Mouse (Mus musculus): ENCODE measurements around the gene Rrad.

Gene Rrad

DNA sequence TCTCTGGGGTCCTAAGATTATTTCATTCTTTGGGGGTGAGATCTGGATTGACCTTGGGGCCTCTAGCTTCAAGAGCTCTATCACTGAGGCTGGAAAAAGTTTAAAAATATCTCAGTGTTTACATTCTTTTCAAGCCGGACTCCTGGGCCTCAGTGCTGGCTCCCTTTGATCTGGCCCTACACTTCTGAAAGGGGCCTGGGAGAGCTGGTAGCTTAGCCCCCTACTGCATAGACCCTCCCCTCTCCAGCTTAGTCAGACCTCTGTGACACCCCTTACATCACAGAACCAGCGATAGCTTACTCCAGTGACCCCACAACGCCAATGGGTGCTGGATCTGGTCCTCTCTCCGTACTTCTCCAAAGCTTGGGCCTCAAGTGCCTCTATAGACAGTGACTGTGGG, 19.5 kb downstream of the Rrad start:
- no peak for DNase-seq

DNA sequence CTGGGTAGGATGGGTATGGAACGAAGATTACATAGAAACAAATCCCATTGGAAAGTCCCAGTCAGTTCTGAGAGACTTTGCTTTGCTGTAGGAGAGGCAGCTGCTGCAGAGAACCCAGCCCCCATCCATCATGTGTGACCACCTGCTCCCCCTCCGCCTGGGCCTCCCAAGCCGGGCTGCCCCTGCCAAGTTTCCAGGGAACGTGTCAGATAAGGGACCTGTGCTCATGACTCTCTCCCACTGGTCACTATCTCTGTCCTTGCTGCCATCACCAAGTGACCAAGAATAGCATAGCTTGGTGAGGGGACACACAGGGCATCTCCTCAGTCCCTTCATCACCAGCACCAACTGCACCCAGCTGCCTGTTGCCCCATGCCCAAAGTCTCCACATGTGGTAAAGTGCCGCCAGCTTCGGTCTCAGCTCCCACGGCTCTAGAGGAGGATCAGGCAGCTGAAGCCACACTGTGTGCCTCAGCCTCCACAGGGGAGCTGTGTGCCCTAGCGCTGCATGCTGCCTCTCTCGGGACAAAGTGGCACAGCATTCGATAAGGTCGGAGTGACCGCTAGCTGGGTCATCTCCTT, 20.9 kb downstream of the Rrad start:
- DNase-seq: no peak

GRCm38 (mm10) chr8:104609222-104609621, 21.9 kb downstream of the Rrad start:
- DNase-seq: no peak

GRCm38 (mm10) chr8:104607944-104608343, 23.2 kb downstream of the Rrad start:
- no peak for DNase-seq

GRCm38 (mm10) chr8:104606329-104606728, 24.8 kb downstream of the Rrad start:
- no peak for DNase-seq

DNA sequence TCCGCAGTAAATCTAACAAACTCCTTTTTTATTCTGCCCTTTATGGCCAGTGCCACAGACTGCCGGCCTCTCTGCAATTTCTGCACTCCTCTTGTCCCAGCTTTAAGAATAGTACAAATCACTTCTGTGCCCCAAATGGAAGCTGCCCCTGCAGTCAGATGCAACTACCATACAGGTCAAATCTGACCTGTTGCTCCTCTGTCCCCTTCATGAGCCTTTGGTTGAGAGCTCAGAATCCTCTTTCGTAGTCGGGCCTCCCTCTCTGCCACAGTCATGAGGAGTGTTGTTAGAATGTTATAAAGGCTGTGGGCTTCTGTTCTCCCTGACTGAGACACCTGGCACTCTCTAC, 27.9 kb downstream of the Rrad start:
- DNase-seq: no peak

DNA sequence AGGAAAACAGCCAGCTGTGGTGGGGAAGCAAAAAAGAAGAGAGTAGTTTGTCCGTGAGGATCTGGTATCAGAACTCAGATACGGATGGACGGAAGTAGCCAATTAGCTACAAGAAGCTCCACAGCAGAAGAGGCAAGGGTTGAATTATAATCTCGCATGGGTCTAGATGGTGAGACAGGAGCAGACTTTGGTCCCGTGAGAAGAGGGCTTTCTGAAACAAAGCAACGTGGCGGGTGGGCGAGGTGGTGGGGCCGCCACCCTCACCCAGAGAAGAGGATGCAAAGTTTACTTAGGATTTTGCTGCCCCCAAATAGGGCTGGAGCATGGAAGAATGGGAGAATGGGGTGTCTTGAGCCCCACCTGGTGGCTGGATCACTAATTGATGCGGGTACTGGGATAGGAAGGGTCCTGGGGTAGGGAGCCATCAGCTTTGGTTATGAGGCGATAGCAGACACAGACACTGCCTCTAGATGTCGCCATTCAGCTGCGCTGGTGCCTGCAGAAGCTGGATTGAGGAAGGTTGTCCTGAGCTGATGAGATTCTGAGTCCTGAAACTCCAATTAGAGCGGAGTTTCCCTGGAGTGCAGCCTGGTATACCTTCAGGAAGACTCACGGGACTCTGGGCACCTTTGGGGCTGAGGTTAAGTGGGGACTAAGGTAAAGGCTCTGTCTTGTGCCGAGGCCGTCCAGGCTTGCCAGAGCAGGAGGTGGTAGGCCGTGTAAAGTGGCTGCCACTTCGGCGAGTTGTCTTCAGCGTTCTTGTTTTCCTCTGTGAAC, 28.5 kb downstream of the Rrad start:
- peak; percentile 84 for DNase-seq

- no peak for DNase-seq
Measured at GRCm38 (mm10) chr8:104601941-104602371, 29.2 kb downstream of the Rrad start.

DNA sequence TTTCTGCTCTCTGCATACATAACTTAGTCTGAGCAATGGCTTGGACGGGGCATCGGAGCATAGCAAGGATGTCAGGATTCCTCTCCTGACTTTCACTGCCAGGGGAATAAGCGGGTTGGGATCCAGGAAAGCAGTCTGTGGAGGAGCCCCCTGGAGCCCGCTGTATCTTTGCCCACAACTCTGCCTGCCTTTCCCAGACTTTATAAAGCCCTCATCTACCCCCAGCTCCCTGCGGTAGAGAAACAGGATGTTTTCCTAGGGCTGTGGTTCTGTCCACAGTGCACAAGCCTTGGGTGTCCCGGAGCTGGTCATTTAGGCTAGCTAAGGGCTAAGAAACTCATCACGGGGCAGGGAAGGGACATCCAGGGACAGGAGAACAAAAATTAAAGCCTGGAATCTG, 29.7 kb downstream of the Rrad start:
- DNase-seq: no peak

DNA sequence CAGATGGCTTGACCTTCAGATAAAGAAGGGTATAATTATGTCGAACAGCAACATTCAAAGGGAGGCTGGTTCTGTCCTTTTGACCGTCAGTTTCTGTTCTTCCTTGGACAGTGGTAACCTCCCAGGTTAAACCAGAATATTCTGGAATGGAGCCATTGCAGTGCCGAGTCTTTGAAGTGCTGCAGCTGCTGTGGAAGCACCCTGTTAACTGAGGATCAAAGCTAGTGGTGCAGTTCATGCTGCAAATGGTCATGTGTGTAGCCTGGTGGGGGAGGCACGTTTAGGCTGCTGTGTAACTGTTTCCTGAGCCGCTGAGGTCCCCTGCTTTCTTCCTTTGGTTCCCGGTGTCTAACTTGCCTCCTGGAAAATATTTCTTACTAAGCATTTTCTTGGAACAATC, 32.6 kb downstream of the Rrad start:
- DNase-seq: no peak

DNA sequence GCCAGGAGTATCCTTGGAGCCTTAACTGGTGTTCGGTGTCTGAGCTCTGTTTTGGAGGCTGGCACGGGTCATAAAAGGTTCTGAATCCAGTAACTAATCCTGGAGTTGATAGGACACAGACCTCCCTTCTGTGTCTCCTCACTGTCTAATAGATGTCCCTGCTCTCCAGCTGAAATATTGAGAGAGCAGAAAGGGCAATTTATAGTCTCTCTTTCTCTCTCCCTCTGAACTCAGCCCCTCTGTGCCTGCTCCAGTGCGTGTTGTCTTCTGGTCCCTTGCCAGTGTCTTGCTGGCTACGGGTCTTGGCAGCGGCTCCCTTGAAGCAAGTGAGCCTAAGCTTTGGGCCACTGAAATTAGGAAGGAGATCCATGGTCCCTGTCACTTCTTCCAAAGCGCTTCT, 33.5 kb downstream of the Rrad start:
- DNase-seq: no peak

- DNase-seq: no peak
Measured at GRCm38 (mm10) chr8:104595773-104596536, 35.2 kb downstream of the Rrad start.

GRCm38 (mm10) chr8:104594611-104595362, 36.3 kb downstream of the Rrad start:
- DNase-seq: no peak

- DNase-seq: no peak
Measured at GRCm38 (mm10) chr8:104593536-104594325, 37.4 kb downstream of the Rrad start.

- DNase-seq: no peak
Measured at GRCm38 (mm10) chr8:104592566-104592965, 38.6 kb downstream of the Rrad start.

DNA sequence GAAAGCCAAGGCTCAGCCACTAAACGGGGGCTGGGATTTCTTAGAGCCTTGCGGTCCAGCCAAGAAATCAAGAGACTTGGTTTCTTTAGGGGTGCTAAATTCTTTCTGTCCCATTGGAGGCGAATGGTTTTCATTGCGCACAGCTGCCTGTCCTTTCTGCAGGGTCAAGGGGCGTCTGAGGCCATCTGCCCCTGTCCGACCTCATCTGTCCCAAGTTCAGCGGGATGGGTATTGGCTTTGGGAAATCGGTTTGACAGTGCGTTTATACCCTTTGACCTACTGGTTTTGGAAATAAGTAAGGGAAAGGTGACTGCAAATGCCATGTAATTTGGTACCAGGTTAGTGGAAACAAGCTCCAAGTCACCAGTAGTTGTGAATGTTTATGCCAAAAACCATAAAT, 39.3 kb downstream of the Rrad start:
- DNase-seq: no peak

GRCm38 (mm10) chr8:104591133-104591834, 39.8 kb downstream of the Rrad start, which contains the start of gene Pdp2:
Gene Pdp2, plus strand, starts transcription at chr8:104591451.
- DNase-seq: peak; percentile 93

GRCm38 (mm10) chr8:104590284-104590683, 40.8 kb downstream of the Rrad start:
- DNase-seq: no peak

- DNase-seq: no peak
Measured at GRCm38 (mm10) chr8:104584522-104584921, 46.6 kb downstream of the Rrad start.
